In the genomic region with DNA sequence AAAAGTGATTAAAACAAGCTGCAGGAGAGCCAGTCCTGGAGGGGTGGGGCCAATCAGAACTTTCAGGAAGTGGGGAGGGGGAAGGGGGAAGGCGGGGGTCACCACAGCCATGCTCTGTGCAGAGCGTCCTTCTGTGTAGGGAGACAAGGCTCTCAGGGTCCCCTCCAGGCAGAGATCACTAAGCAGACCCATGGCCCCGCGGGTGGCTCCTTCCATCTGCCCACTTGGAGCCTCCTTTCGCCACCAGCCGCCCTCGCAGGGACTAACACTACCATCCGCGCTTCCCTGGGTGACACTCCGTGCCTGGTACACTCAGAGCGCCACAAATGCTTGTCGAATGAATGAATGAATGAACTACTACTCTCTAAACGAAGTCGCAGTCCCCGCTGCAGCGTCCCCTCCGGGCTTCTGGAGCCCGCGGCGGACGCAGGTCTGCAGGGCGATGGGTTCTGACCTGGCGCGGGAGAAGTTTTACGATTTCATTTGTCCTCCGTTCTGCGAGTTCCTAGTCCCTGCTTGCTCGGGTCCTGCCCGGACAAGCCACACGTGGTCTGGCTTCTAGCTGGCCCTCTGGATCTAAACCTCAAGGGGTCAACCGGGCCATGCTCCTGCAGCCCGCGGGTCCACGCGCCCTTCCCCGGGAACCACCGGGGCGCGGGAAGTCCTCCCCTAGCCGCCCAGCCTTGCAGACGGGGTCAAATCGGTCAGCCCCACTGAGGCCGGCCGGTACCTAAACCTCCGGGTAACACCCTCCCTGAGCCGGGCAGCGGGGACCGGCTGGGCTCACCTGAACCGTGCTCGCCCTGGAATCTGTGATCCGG, we compare ENCODE assay signal across 8 mouse cellular contexts. TPM values are rescaled to one million over a fixed set of nuclear protein-coding genes. Genes with fewer than 3 reads are reported as not detected.
DNase-seq lines count a peak whose midpoint lies in the region; ATAC-seq and TF ChIP-seq lines count a peak whose summit lies in the region.

No protein-coding gene starts in this region.

- no peaks in the 10 kb centered on the region for H3K4me1 ChIP-seq in bone marrow, adult 2 months (ENCODE audit: control insufficient read depth, insufficient read depth, low read length)
- H3K4me1 ChIP-seq in heart, embryonic 13.5 days = peaks cover 61% of the 10 kb centered on the region
- peaks cover 83% of the 10 kb centered on the region for H3K4me1 ChIP-seq in limb, embryonic 13.5 days
- H3K4me1 ChIP-seq in neural tube, embryonic 15.5 days = peaks cover 68% of the 10 kb centered on the region

- no peaks in the 10 kb centered on the region for H3K9me3 ChIP-seq in heart, embryonic 13.5 days
- H3K9me3 ChIP-seq in limb, embryonic 13.5 days = no peaks in the 10 kb centered on the region
- H3K9me3 ChIP-seq in neural tube, embryonic 15.5 days (replicated peaks) = no peaks in the 10 kb centered on the region

- peak overlapping the region; percentile 82 for H3K4me2 ChIP-seq in heart, embryonic 13.5 days
- H3K4me2 ChIP-seq in limb, embryonic 13.5 days (replicated peaks) = peak overlapping the region; percentile 92
- H3K4me2 ChIP-seq in neural tube, embryonic 15.5 days = peak overlapping the region; percentile 95

- TF ChIP-seq CTCF in layer of hippocampus, adult 2 months (conservative IDR thresholded peaks at IDR 0.05) = no peak
- TF ChIP-seq CTCF in bone marrow, adult 2 months (IDR thresholded peaks at IDR 0.05; ENCODE audit: control insufficient read depth, insufficient read depth, low read length) = no peak

- TF ChIP-seq POLR2A in bone marrow, adult 2 months (IDR thresholded peaks at IDR 0.05; ENCODE audit: borderline replicate concordance, control insufficient read depth, low read depth, low read length) = no peak

- H3K9ac ChIP-seq in heart, embryonic 13.5 days = peak overlapping the region; percentile 96
- peak overlapping the region; percentile 99 for H3K9ac ChIP-seq in limb, embryonic 13.5 days
- H3K9ac ChIP-seq in neural tube, embryonic 15.5 days (replicated peaks) = peak overlapping the region; percentile 69

- DNase-seq in layer of hippocampus, adult 2 months (ENCODE audit: low spot score in 2 of 2) = no peak
- no peak for DNase-seq in layer of hippocampus, adult 8-10 months (ENCODE audit: low spot score in 2 of 2)
- no peak for DNase-seq in right cerebral cortex, postnatal 4 days
- DNase-seq in thymus, postnatal 14 days = no peak

- peak overlapping the region; percentile 69 for H3K4me3 ChIP-seq in layer of hippocampus, adult 2 months
- peak overlapping the region; percentile 52 for H3K4me3 ChIP-seq in bone marrow, adult 2 months (replicated peaks; ENCODE audit: control insufficient read depth, low read depth, low read length)
- peak overlapping the region; percentile 86 for H3K4me3 ChIP-seq in heart, embryonic 13.5 days
- peak overlapping the region; percentile 87 for H3K4me3 ChIP-seq in limb, embryonic 13.5 days
- H3K4me3 ChIP-seq in neural tube, embryonic 15.5 days (replicated peaks) = peak overlapping the region; percentile 60

- no peak for ATAC-seq in heart, embryonic 13.5 days (ENCODE audit: extremely low read depth, insufficient number of reproducible peaks, low FRiP score, low TSS enrichment)
- no peak for ATAC-seq in limb, embryonic 13.5 days (ENCODE audit: low FRiP score, low read depth)
- no peak for ATAC-seq in neural tube, embryonic 15.5 days (ENCODE audit: low FRiP score)

- peak overlapping the region; percentile 85 for H3K27ac ChIP-seq in layer of hippocampus, adult 2 months
- H3K27ac ChIP-seq in bone marrow, adult 2 months (ENCODE audit: control insufficient read depth, insufficient read depth, low read depth, low read length, poor library complexity) = no peak overlapping the region; the same call in 1 of the 2 replicates
- H3K27ac ChIP-seq in heart, embryonic 13.5 days (replicated peaks) = peak overlapping the region; percentile 93
- peak overlapping the region; percentile 98 for H3K27ac ChIP-seq in limb, embryonic 13.5 days
- H3K27ac ChIP-seq in neural tube, embryonic 15.5 days (replicated peaks) = peak overlapping the region; percentile 89

- H3K27me3 ChIP-seq in heart, embryonic 13.5 days (replicated peaks) = no peaks in the 10 kb centered on the region
- no peaks in the 10 kb centered on the region for H3K27me3 ChIP-seq in limb, embryonic 13.5 days
- H3K27me3 ChIP-seq in neural tube, embryonic 15.5 days (replicated peaks) = peaks cover 11% of the 10 kb centered on the region; the same call in 1 of the 2 replicates

- WGBS in bone marrow, adult 2 months = under 1% methylated on average over 51 of the region's 51 CpGs
- under 1% methylated on average over 51 of the region's 51 CpGs for WGBS in heart, embryonic 13.5 days
- WGBS in limb, embryonic 13.5 days = under 1% methylated on average over 50 of the region's 51 CpGs
- WGBS in neural tube, embryonic 15.5 days = under 1% methylated on average over 51 of the region's 51 CpGs

- H3K36me3 ChIP-seq in heart, embryonic 13.5 days = no peaks in the 10 kb centered on the region
- no peaks in the 10 kb centered on the region; the same call in 1 of the 2 replicates for H3K36me3 ChIP-seq in limb, embryonic 13.5 days
- H3K36me3 ChIP-seq in neural tube, embryonic 15.5 days = no peaks in the 10 kb centered on the region

RNA-seq across cellular contexts. Expression of a gene that starts 1.4 kb away (rescaled TPM):
- 100 to 1,000 TPM in 1 of 2 experiments, 10 to 100 TPM in 1; 93.2 to 114 TPM for total RNA-seq in layer of hippocampus, adult 2 months (2021)
- total RNA-seq in layer of hippocampus, adult 8-10 months (2022) = 100 to 1,000 TPM; 103 to 126 (median 119) TPM
- 2.5 and 11.3 TPM in 2 replicates for polyA plus RNA-seq in bone marrow, adult 2 months (2011; ENCODE audit: insufficient read depth, insufficient read length, low replicate concordance, missing spikeins)
- polyA plus RNA-seq in heart, embryonic 13.5 days (2015; fragmentation: Nextera tagmentation; extraction: Ambion mirVana) = 87.6 and 91.3 TPM in 2 replicates
- polyA plus RNA-seq in limb, embryonic 13.5 days (2015; fragmentation: Nextera tagmentation; extraction: Ambion mirVana) = 171 and 181 TPM in 2 replicates
- polyA plus RNA-seq in neural tube, embryonic 15.5 days (2015; fragmentation: Nextera tagmentation; extraction: Ambion mirVana) = 118 and 123 TPM in 2 replicates
